Mouse (Mus musculus) thymus, postnatal 10 days (tissue): ENCODE results near the gene Hbb-y.
"Not testable (repeated sequence)": the region's sequence is repeated elsewhere in the genome, so short reads cannot be mapped to it uniquely, and the experiment has no call there.

Experiments
- DNase-seq, 2 experiments: peaks; one replicate each; pipeline ENCODE4 v3.0.0; 2021; ENCODE audit warnings: low spot score in 2 of 2

Gene Hbb-y

GRCm38 (mm10) chr7:103853090-103853489 lies at the start of gene Hbb-y:
Gene Hbb-y, minus strand, starts transcription at chr7:103853216.
- DNase-seq: no peak

- DNase-seq: no peak
These were observed 41.4 kb upstream of the Hbb-y start, which contains the start of gene Olfr64 for GRCm38 (mm10) chr7:103894385-103894784. Gene Olfr64, minus strand, starts transcription at chr7:103894485.

GRCm38 (mm10) chr7:103886152-103886551 lies 33.1 kb upstream of the Hbb-y start, which contains the start of gene Olfr66:
Gene Olfr66, minus strand, starts transcription at chr7:103886252.
- DNase-seq: no peak

GRCm38 (mm10) chr7:103877093-103877492 lies 24.1 kb upstream of the Hbb-y start:
- no peak for DNase-seq

- DNase-seq: no peak
These were observed 21.4 kb upstream of the Hbb-y start for GRCm38 (mm10) chr7:103874451-103874850.

- DNase-seq: no peak
These were observed 20.0 kb upstream of the Hbb-y start for GRCm38 (mm10) chr7:103873064-103873463.

GRCm38 (mm10) chr7:103870667-103871066 lies 17.7 kb upstream of the Hbb-y start:
- DNase-seq: no peak

GRCm38 (mm10) chr7:103865716-103866115 lies 12.7 kb upstream of the Hbb-y start:
- no peak for DNase-seq

GRCm38 (mm10) chr7:103861531-103861930 lies 8.5 kb upstream of the Hbb-y start:
- DNase-seq: no peak

GRCm38 (mm10) chr7:103860855-103861254 lies 7.8 kb upstream of the Hbb-y start:
- DNase-seq: no peak

- no peak for DNase-seq
These were observed 6.1 kb upstream of the Hbb-y start for GRCm38 (mm10) chr7:103859076-103859475.

- DNase-seq: no peak
These were observed 1.7 kb upstream of the Hbb-y start for GRCm38 (mm10) chr7:103854669-103855068.

GRCm38 (mm10) chr7:103844525-103845325 lies 8.3 kb downstream of the Hbb-y start:
- no peak for DNase-seq

- no peak for DNase-seq
These were observed 10.0 kb downstream of the Hbb-y start, which contains the start of gene Hbb-bh1 for GRCm38 (mm10) chr7:103843034-103843433. Gene Hbb-bh1, minus strand, starts transcription at chr7:103843164.

GRCm38 (mm10) chr7:103840268-103840667 lies 12.7 kb downstream of the Hbb-y start, which contains the start of gene Hbb-bh2:
Gene Hbb-bh2, minus strand, starts transcription at chr7:103840520.
- no peak for DNase-seq

GRCm38 (mm10) chr7:103827808-103828207 lies 25.2 kb downstream of the Hbb-y start, which contains the start of gene Hbb-bs:
Gene Hbb-bs, minus strand, starts transcription at chr7:103828096.
- DNase-seq: no peak

- DNase-seq: not testable (repeated sequence)
These were observed 25.9 kb downstream of the Hbb-y start for GRCm38 (mm10) chr7:103827139-103827538.

GRCm38 (mm10) chr7:103826255-103826887 lies 26.6 kb downstream of the Hbb-y start:
- DNase-seq: no peak

GRCm38 (mm10) chr7:103825536-103826254 lies 27.3 kb downstream of the Hbb-y start:
- DNase-seq: no peak

- no peak for DNase-seq
These were observed 28.4 kb downstream of the Hbb-y start for GRCm38 (mm10) chr7:103824597-103824996.

- not testable (repeated sequence) for DNase-seq
These were observed 37.9 kb downstream of the Hbb-y start for GRCm38 (mm10) chr7:103815085-103815484.

GRCm38 (mm10) chr7:103813766-103814165 lies 39.2 kb downstream of the Hbb-y start, which contains the start of gene Hbb-bt:
Gene Hbb-bt, minus strand, starts transcription at chr7:103813996.
- DNase-seq: no peak
